Mouse (Mus musculus) C2C12 (cell line): ENCODE measurements at regions not wholly inside any gene's neighbourhood (a gene's known extent, or its start where the extent isn't known, plus 50 kb on each side); places are given as distances from the start of the nearest gene placed in this dataset.
"Not testable (repeated sequence)": the region's sequence is repeated elsewhere in the genome, so short reads cannot be mapped to it uniquely, and the experiment has no call there.

Experiments
- H3K27me3 ChIP-seq: one replicate; pipeline ENCODE4 v1.6.1; 2011; ENCODE audit not compliant: control insufficient read depth, insufficient read depth, insufficient read length
- H3K36me3 ChIP-seq: one replicate; pipeline ENCODE4 v1.6.1; 2011; ENCODE audit not compliant: control insufficient read depth, insufficient read depth
- H3K4me3 ChIP-seq: one replicate; pipeline ENCODE4 v1.5.1; 2011; ENCODE audit warnings: mild to moderate bottlenecking, control low read depth; ENCODE audit not compliant: poor library complexity, insufficient read depth, severe bottlenecking
- H3K79me2 ChIP-seq: one replicate; pipeline ENCODE4 v1.6.1; 2011; ENCODE audit not compliant: control insufficient read depth, insufficient read depth
- H3K79me3 ChIP-seq: one replicate; pipeline ENCODE4 v1.6.1; 2011; ENCODE audit warnings: low read depth, control low read depth
- H3ac ChIP-seq: one replicate; pipeline ENCODE3; 2011; ENCODE audit warnings: low read depth; ENCODE audit not compliant: control insufficient read depth, insufficient read length
- CEBPB ChIP-seq: IDR thresholded peaks from one replicate; pipeline ENCODE4 v1.6.1; 2011; ENCODE audit warnings: low read depth, mild to moderate bottlenecking, control low read depth, moderate library complexity
- CTCF ChIP-seq: IDR thresholded peaks from one replicate; pipeline ENCODE4 v1.5.1; 2011; ENCODE audit not compliant: control insufficient read depth, insufficient read depth, insufficient read length
- FOSL1 ChIP-seq: IDR thresholded peaks from one replicate; pipeline ENCODE4 v1.8.0; 2011; ENCODE audit warnings: mild to moderate bottlenecking, low read length; ENCODE audit not compliant: poor library complexity, insufficient read depth, severe bottlenecking
- MAX ChIP-seq: IDR thresholded peaks from one replicate; pipeline ENCODE4 v1.6.1; 2011; ENCODE audit warnings: mild to moderate bottlenecking, control low read depth
- MYOD1 ChIP-seq: IDR thresholded peaks from one replicate; pipeline ENCODE4 v1.6.1; 2011; ENCODE audit warnings: low read depth; ENCODE audit not compliant: control insufficient read depth, insufficient read length
- MYOG ChIP-seq: IDR thresholded peaks from one replicate; pipeline ENCODE4 v1.6.1; 2011; ENCODE audit not compliant: control insufficient read depth, insufficient read length; ENCODE audit errors: extremely low read depth
- USF1 ChIP-seq: IDR thresholded peaks from one replicate; pipeline ENCODE4 v1.6.1; 2011; ENCODE audit warnings: low read depth, mild to moderate bottlenecking, control low read depth, moderate library complexity

- Histone ChIP-seq H3K4me3 (no peak overlapping the region), H3K79me2 (no peaks in the 10 kb centered on the region), H3K36me3 (no peaks in the 10 kb centered on the region), H3K27me3 (no peaks in the 10 kb centered on the region), H3ac (no peak overlapping the region), H3K79me3 (no peaks in the 10 kb centered on the region)
- TF ChIP-seq CEBPB, result no peak
- no peak for TF ChIP-seq MAX
- TF ChIP-seq MYOD1, result no peak
- no peak for TF ChIP-seq MYOG
- no peak for TF ChIP-seq CTCF
- TF ChIP-seq USF1, result no peak
- no peak for TF ChIP-seq FOSL1
Measured at GRCm38 (mm10) chr3:155942896-155943295, 618.7 kb upstream of the Negr1 start.

- no peak overlapping the region for H3K4me3 ChIP-seq
- H3K79me2 ChIP-seq, result no peaks in the 10 kb centered on the region
- no peaks in the 10 kb centered on the region for H3K27me3 ChIP-seq
- no peaks in the 10 kb centered on the region for H3K79me3 ChIP-seq
- no peaks in the 10 kb centered on the region for H3K36me3 ChIP-seq
- H3ac ChIP-seq, result no peak overlapping the region
- TF ChIP-seq MAX (no peak), FOSL1 (no peak), MYOD1 (no peak), CTCF (no peak), CEBPB (no peak), MYOG (no peak), USF1 (no peak)
Measured at GRCm38 (mm10) chr3:155944042-155944735, 617.4 kb upstream of the Negr1 start.

- Histone ChIP-seq H3ac (no peak overlapping the region), H3K79me3 (no peaks in the 10 kb centered on the region), H3K36me3 (no peaks in the 10 kb centered on the region), H3K27me3 (no peaks in the 10 kb centered on the region), H3K79me2 (no peaks in the 10 kb centered on the region), H3K4me3 (no peak overlapping the region)
- TF ChIP-seq CTCF (no peak), MYOD1 (no peak), MYOG (no peak), FOSL1 (no peak), CEBPB (no peak), MAX (no peak), USF1 (no peak)
Measured at GRCm38 (mm10) chr3:155945188-155945587, 616.4 kb upstream of the Negr1 start.

GRCm38 (mm10) chr3:155962496-155962895 lies 599.1 kb upstream of the Negr1 start:
- not testable (repeated sequence) for H3ac ChIP-seq, H3K4me3 ChIP-seq, H3K36me3 ChIP-seq, H3K79me2 ChIP-seq, H3K27me3 ChIP-seq, H3K79me3 ChIP-seq

GRCm38 (mm10) chr3:155979636-155980035 lies 582.0 kb upstream of the Negr1 start:
- Histone ChIP-seq H3ac (no peak overlapping the region), H3K36me3 (no peaks in the 10 kb centered on the region), H3K4me3 (no peak overlapping the region), H3K79me3 (no peaks in the 10 kb centered on the region), H3K27me3 (no peaks in the 10 kb centered on the region), H3K79me2 (no peaks in the 10 kb centered on the region)
- TF ChIP-seq MYOG (no peak), CEBPB (no peak)

- Histone ChIP-seq H3K4me3 (no peak overlapping the region), H3K79me3 (no peaks in the 10 kb centered on the region), H3K27me3 (no peaks in the 10 kb centered on the region), H3ac (no peak overlapping the region), H3K79me2 (no peaks in the 10 kb centered on the region), H3K36me3 (no peaks in the 10 kb centered on the region)
- TF ChIP-seq CTCF, result no peak
- TF ChIP-seq CEBPB, result no peak
- TF ChIP-seq MYOD1, result no peak
- TF ChIP-seq MAX, result no peak
Measured at GRCm38 (mm10) chr3:155994044-155994443, 567.5 kb upstream of the Negr1 start.
